Mouse (Mus musculus) cerebellum, adult 2 months (tissue): ENCODE results near the gene Gpr50.

Source experiments
- CTCF ChIP-seq: fragments of 200-500 bp; IDR thresholded peaks from 2 replicates; pipeline ENCODE4 v1.5.1; 2011; ENCODE audit warnings: low read depth, mild to moderate bottlenecking, control low read depth, low read length, moderate library complexity, borderline replicate concordance; ENCODE audit not compliant: insufficient read depth
- POLR2A ChIP-seq: fragments of 200-500 bp; IDR thresholded peaks from 2 replicates; pipeline ENCODE4 v1.6.1; 2011; ENCODE audit warnings: low read length, control low read depth, borderline replicate concordance; ENCODE audit not compliant: insufficient read depth

GRCm38 (mm10) chrX:71623843-71624242 lies 39.6 kb upstream of the Gpr50 start:
- TF ChIP-seq POLR2A (no peak), CTCF (no peak)
